Mouse (Mus musculus): ENCODE measurements at regions not wholly inside any gene's neighbourhood (a gene's known extent, or its start where the extent isn't known, plus 50 kb on each side); places are given as distances from the start of the nearest gene placed in this dataset.

GRCm38 (mm10) chr9:25655767-25656513 is 174.6 kb downstream of the Eepd1 start:
- DNase-seq (ENCODE audit: low read depth, low spot score), result peak; percentile 31

DNA sequence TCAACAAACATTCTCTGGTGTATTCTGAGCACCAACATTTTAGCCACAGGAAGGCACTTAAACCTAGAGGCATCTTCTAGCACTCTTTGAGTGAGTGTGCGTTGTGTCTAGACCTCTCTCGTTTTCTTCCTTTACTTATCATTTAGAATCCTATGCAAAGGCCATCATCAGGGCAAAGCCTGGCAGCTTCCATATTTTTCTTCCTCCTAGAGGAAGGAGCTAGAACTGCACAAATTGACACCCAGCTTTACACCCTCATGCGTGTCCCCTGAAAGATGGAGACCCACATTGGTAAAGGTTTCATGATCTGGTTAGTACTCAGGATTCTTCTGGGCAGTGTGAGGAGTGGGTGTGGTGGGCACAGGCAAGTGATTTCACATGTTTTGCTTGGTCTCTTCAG is 175.2 kb downstream of the Eepd1 start:
- DNase-seq (ENCODE audit: low read depth, low spot score), result no peak

- no peak for DNase-seq (ENCODE audit: low read depth, low spot score)
These were observed 202.4 kb downstream of the Eepd1 start for GRCm38 (mm10) chr9:25683635-25684333.

GRCm38 (mm10) chr9:25693632-25694031 is 212.3 kb downstream of the Eepd1 start:
- DNase-seq (ENCODE audit: low read depth, low spot score), result peak; percentile 50

DNA sequence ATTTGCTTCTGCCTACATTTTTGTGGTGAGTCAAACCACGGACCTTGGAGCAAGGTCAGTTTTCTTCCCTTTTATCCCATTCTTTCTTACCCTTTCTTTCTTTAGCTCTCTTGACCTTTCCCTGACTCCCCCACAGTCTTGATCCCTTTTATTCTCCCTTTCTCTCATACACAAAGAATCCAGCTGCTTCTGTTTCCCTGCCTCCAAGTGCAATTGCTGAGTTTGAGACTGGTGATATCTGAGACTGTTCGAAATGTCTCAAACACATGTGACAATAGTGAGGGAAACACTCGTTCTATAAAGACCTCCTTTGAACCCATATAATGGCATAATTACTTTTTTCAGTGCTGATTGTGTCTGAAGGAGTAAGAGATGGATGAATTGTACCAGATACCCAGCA is 213.7 kb downstream of the Eepd1 start:
- no peak for DNase-seq (ENCODE audit: low read depth, low spot score)

DNA sequence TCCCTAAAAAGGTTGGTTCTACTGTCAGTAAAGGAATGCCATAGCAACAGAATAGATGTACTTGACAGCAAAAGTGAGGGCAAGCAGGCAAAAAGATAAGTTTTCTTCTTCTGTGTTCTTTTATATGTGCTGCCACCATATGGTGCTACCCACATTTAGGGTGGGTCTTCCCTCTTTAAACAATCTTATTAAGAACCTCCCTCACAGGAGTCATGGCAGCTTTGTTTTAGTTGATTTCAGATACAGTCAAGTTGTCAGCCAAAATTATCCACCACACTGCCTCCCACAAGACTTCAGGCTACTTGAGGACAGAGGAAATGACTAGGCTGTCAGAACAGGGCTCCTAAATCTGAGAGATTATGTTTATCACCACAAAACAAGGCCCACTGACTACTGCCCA is 232.3 kb downstream of the Eepd1 start:
- no peak for DNase-seq (ENCODE audit: low read depth, low spot score)

- DNase-seq (ENCODE audit: low read depth, low spot score), result peak; percentile 53
These were observed 262.8 kb downstream of the Eepd1 start for GRCm38 (mm10) chr9:25744162-25744561.

GRCm38 (mm10) chr9:25751138-25751537 is 269.8 kb downstream of the Eepd1 start:
- DNase-seq (ENCODE audit: low read depth, low spot score), result peak; percentile 74

- DNase-seq (ENCODE audit: low read depth, low spot score), result no peak
These were observed 292.6 kb downstream of the Eepd1 start for GRCm38 (mm10) chr9:25773899-25774298.

DNA sequence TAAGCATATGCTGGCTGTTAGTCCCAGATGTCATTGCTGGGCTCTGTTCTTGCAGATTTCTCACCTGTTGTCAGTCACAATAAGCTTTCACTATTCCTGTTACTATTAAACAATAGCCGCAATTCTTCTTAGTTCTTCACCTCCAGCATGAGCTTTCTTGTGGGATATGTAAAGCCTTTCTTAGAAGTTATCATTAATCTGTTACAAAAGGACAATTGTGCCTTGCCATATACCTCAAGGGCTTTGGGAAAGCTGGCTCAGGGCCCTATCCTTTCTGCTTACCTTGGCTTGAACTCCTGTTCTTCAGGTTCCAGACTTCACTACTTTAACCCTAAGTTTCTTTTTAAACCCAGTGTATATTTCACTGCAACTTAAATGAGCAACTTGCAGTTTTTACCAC is 301.3 kb downstream of the Eepd1 start:
- no peak for DNase-seq (ENCODE audit: low read depth, low spot score)

DNA sequence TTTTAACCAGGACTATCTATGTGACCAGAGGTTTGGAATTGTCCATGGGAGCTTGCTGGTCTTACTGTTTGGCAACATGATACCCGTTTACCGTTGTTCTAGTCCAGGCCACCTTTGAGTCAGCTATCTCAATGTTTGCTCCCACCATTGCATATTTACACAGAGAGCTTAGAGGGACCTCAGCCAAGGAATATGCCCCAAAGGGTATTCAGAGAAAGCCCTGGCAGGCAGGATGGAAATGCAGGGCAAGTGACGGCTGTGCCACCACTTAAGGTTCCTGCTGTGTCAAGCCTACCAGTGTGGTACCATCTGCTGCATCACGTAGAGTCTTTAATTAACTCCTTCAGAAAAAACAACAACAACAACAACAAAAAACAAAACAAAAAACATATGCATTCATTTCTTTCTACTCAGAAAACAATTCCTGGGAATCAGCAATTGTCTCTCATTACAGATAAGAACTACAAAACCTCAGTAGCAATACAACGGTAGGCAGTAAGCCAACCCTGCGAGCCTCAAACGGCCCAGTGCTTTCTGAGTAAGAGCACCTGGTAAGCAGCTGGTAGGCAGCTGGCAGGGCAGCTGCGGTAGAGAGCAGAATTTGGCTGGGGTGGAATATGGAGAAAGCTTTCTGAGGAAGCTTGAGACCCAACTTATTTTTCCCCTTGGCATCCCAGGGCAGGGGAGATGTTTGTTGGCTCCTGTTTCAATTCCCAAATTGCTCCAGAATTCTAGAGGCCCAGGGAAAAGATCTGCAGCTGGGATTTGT is 314.0 kb downstream of the Eepd1 start:
- DNase-seq (ENCODE audit: low read depth, low spot score), result no peak

DNA sequence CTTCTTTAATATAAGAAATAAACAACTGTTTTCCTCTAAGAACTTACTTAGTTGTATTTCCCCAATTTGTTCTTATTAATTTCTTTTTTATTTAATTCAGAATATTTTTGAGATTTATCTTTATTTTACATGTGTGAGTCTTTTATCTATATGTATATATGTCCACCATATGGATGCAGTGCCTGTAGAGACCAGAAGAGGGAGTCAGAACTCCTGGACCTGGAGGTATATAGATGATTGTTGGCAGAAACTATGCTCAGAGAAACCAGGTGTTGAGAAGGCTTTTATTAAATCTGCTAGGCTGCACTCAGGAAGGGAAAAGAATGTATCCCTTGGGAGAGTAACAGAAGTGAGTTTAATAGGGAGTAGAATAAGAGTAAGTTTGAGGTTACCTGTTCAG is 328.2 kb downstream of the Eepd1 start:
- peak; percentile 43 for DNase-seq (ENCODE audit: low read depth, low spot score)

GRCm38 (mm10) chr9:25833295-25833694 is 351.9 kb downstream of the Eepd1 start:
- peak; percentile 62 for DNase-seq (ENCODE audit: low read depth, low spot score)

DNA sequence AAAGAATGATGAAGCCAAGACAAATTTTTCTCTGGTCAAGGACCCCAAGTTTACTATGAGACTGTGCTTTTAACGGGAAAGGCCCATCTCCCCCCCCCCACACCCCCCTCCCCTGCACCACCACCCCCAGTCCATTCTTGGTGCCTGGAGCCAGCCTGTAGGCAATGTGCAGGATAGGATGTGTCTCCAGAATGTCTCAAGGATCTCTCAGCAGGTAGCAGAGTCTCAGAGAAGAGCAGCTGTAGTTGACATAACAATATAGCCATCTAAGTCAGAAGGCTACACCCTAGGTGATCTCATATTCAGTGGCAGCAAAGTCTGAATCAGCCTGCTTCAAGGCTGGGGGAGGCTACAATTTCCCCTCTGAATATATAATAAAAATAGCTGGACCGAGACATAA is 368.6 kb downstream of the Eepd1 start:
- DNase-seq (ENCODE audit: low read depth, low spot score), result peak; percentile 69

DNA sequence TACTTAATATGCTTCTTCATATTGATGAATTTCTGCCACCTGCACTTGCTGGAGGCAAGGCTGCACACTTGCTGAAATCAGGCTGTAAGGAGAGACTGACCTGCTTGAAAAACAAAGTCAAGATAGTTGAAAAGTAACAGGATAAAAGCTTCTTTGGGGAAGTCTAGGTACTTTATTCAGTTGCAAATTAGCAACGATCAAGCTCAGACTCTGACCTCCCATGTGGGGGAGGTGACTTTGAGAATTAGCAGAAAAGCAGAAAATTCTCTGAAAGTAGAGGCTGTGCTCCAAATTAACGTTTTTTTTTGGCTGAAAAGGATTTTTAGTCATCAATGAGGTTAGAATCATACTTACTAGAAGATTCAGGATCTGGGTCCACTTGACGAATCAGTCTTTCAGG is 369.3 kb downstream of the Eepd1 start:
- DNase-seq (ENCODE audit: low read depth, low spot score), result peak; percentile 79

GRCm38 (mm10) chr9:25854545-25854944 is 373.2 kb downstream of the Eepd1 start:
- DNase-seq (ENCODE audit: low read depth, low spot score), result peak; percentile 90

- DNase-seq (ENCODE audit: low read depth, low spot score), result no peak
These were observed 388.9 kb downstream of the Eepd1 start for GRCm38 (mm10) chr9:25870260-25870659.

- DNase-seq (ENCODE audit: low read depth, low spot score), result no peak
These were observed 415.1 kb downstream of the Eepd1 start for GRCm38 (mm10) chr9:25896333-25896905.
